Mouse (Mus musculus): ENCODE measurements around the gene Svop. TPM values are rescaled to one million over a fixed set of nuclear protein-coding genes. Genes with fewer than 3 reads are reported as not detected.
A peak's percentile ranks its signal among the peaks of the same experiment; 100 is the strongest.

The Svop gene
- polyA plus RNA-seq, 1 experiment from 2014 or later: 17.6 TPM

GRCm38 (mm10) chr5:114045134-114045533, 46.2 kb downstream of the Svop start:
- Histone ChIP-seq H3K27me3 (ENCODE audit: control insufficient read depth, insufficient read depth, low read length) (no peaks in the 10 kb centered on the region), H3K36me3 (ENCODE audit: control insufficient read depth, insufficient read depth, low read length) (no peaks in the 10 kb centered on the region), H3K9me3 (ENCODE audit: control insufficient read depth, low read length) (no peaks in the 10 kb centered on the region), H3K4me2 (ENCODE audit: low read depth, low read length, severe bottlenecking) (no peak overlapping the region), H3K27ac (ENCODE audit: low read depth, low read length) (no peak overlapping the region), H3K4me3 (ENCODE audit: low read depth, low read length) (no peak overlapping the region), H3K9ac (ENCODE audit: low read length) (no peak overlapping the region), H3K4me1 (replicated peaks; ENCODE audit: control insufficient read depth, insufficient read depth, low read length) (peaks cover 10% of the 10 kb centered on the region)
- ATAC-seq (replicated peaks; ENCODE audit: low FRiP score) (no peak), DNase-seq (ENCODE audit: low spot score) (no peak)
- 81% methylated on average over 1 of the region's 1 CpGs for WGBS

GRCm38 (mm10) chr5:114043800-114044199, 47.6 kb downstream of the Svop start:
- 86% methylated on average over 4 of the region's 4 CpGs for WGBS
- Histone ChIP-seq H3K4me1 (replicated peaks; ENCODE audit: control insufficient read depth, insufficient read depth, low read length) (peaks cover 10% of the 10 kb centered on the region), H3K36me3 (ENCODE audit: control insufficient read depth, insufficient read depth, low read length) (no peaks in the 10 kb centered on the region), H3K4me3 (ENCODE audit: low read depth, low read length) (no peak overlapping the region), H3K9me3 (ENCODE audit: control insufficient read depth, low read length) (no peaks in the 10 kb centered on the region), H3K9ac (ENCODE audit: low read length) (no peak overlapping the region), H3K27me3 (ENCODE audit: control insufficient read depth, insufficient read depth, low read length) (no peaks in the 10 kb centered on the region), H3K4me2 (ENCODE audit: low read depth, low read length, severe bottlenecking) (no peak overlapping the region), H3K27ac (ENCODE audit: low read depth, low read length) (no peak overlapping the region)
- no peak for ATAC-seq (replicated peaks; ENCODE audit: low FRiP score)
- no peak for DNase-seq (ENCODE audit: low spot score)

- Histone ChIP-seq H3K4me2 (ENCODE audit: low read depth, low read length, severe bottlenecking) (peak overlapping the region; percentile 27; the same call in 1 of the 2 replicates), H3K9me3 (ENCODE audit: control insufficient read depth, low read length) (no peaks in the 10 kb centered on the region), H3K9ac (ENCODE audit: low read length) (no peak overlapping the region), H3K27me3 (ENCODE audit: control insufficient read depth, insufficient read depth, low read length) (no peaks in the 10 kb centered on the region), H3K4me1 (replicated peaks; ENCODE audit: control insufficient read depth, insufficient read depth, low read length) (peaks cover 10% of the 10 kb centered on the region), H3K27ac (ENCODE audit: low read depth, low read length) (no peak overlapping the region), H3K4me3 (ENCODE audit: low read depth, low read length) (no peak overlapping the region), H3K36me3 (ENCODE audit: control insufficient read depth, insufficient read depth, low read length) (no peaks in the 10 kb centered on the region)
- WGBS: 23% methylated on average over 15 of the region's 15 CpGs
- DNase-seq (ENCODE audit: low spot score) (peak; percentile 63), ATAC-seq (replicated peaks; ENCODE audit: low FRiP score) (no peak)
Measured at GRCm38 (mm10) chr5:114041327-114041930, 49.9 kb downstream of the Svop start.

GRCm38 (mm10) chr5:114040911-114041310, 50.5 kb downstream of the Svop start:
- Histone ChIP-seq H3K4me2 (ENCODE audit: low read depth, low read length, severe bottlenecking) (no peak overlapping the region), H3K4me3 (ENCODE audit: low read depth, low read length) (no peak overlapping the region), H3K27me3 (ENCODE audit: control insufficient read depth, insufficient read depth, low read length) (no peaks in the 10 kb centered on the region), H3K4me1 (replicated peaks; ENCODE audit: control insufficient read depth, insufficient read depth, low read length) (peaks cover 10% of the 10 kb centered on the region), H3K27ac (ENCODE audit: low read depth, low read length) (no peak overlapping the region), H3K36me3 (ENCODE audit: control insufficient read depth, insufficient read depth, low read length) (no peaks in the 10 kb centered on the region), H3K9me3 (ENCODE audit: control insufficient read depth, low read length) (no peaks in the 10 kb centered on the region), H3K9ac (ENCODE audit: low read length) (no peak overlapping the region)
- DNase-seq (ENCODE audit: low spot score): no peak
- 66% methylated on average over 1 of the region's 1 CpGs for WGBS
- no peak for ATAC-seq (replicated peaks; ENCODE audit: low FRiP score)

- Histone ChIP-seq H3K4me3 (ENCODE audit: low read depth, low read length) (no peak overlapping the region), H3K27ac (ENCODE audit: low read depth, low read length) (peak overlapping the region; percentile 31; the same call in 1 of the 2 replicates), H3K9ac (ENCODE audit: low read length) (no peak overlapping the region), H3K27me3 (ENCODE audit: control insufficient read depth, insufficient read depth, low read length) (no peaks in the 10 kb centered on the region), H3K4me2 (ENCODE audit: low read depth, low read length, severe bottlenecking) (no peak overlapping the region), H3K4me1 (replicated peaks; ENCODE audit: control insufficient read depth, insufficient read depth, low read length) (peaks cover 12% of the 10 kb centered on the region), H3K9me3 (ENCODE audit: control insufficient read depth, low read length) (no peaks in the 10 kb centered on the region), H3K36me3 (ENCODE audit: control insufficient read depth, insufficient read depth, low read length) (no peaks in the 10 kb centered on the region)
- DNase-seq (ENCODE audit: low spot score): no peak
- ATAC-seq (replicated peaks; ENCODE audit: low FRiP score): 0 out of 2 replicates have a peak, but pooled peaks have one; percentile 36
- WGBS: 8% methylated on average over 8 of the region's 8 CpGs
Measured at GRCm38 (mm10) chr5:114040508-114040907, 50.9 kb downstream of the Svop start.

GRCm38 (mm10) chr5:114035111-114035510, 56.3 kb downstream of the Svop start:
- H3K27ac ChIP-seq (ENCODE audit: low read depth, low read length): no peak overlapping the region
- WGBS: 51% methylated on average over 10 of the region's 10 CpGs
- no peak for DNase-seq (ENCODE audit: low spot score)

GRCm38 (mm10) chr5:114034393-114034792, 57.0 kb downstream of the Svop start:
- no peaks in the 10 kb centered on the region for H3K36me3 ChIP-seq (ENCODE audit: control insufficient read depth, insufficient read depth, low read length)
- H3K4me1 ChIP-seq (replicated peaks; ENCODE audit: control insufficient read depth, insufficient read depth, low read length): 0 out of 2 replicates have a peak, but pooled peaks cover 2% of the 10 kb centered on the region
- ATAC-seq (replicated peaks; ENCODE audit: low FRiP score) (no peak), DNase-seq (ENCODE audit: low spot score) (no peak)
- H3K9me3 ChIP-seq (ENCODE audit: control insufficient read depth, low read length): no peaks in the 10 kb centered on the region
- H3K9ac ChIP-seq (ENCODE audit: low read length): no peak overlapping the region
- no peak overlapping the region for H3K4me2 ChIP-seq (ENCODE audit: low read depth, low read length, severe bottlenecking)
- WGBS: 90% methylated on average over 7 of the region's 7 CpGs
- H3K27me3 ChIP-seq (ENCODE audit: control insufficient read depth, insufficient read depth, low read length): no peaks in the 10 kb centered on the region
- no peak overlapping the region for H3K27ac ChIP-seq (ENCODE audit: low read depth, low read length)
- H3K4me3 ChIP-seq (ENCODE audit: low read depth, low read length): no peak overlapping the region

More at GRCm38 (mm10) chr5:114035111-114035510, 56.3 kb downstream of the Svop start:
- Histone ChIP-seq H3K4me2 (ENCODE audit: low read depth, low read length, severe bottlenecking) (no peak overlapping the region), H3K4me1 (replicated peaks; ENCODE audit: control insufficient read depth, insufficient read depth, low read length) (0 out of 2 replicates have a peak, but pooled peaks cover 2% of the 10 kb centered on the region), H3K9ac (ENCODE audit: low read length) (no peak overlapping the region), H3K36me3 (ENCODE audit: control insufficient read depth, insufficient read depth, low read length) (no peaks in the 10 kb centered on the region), H3K27me3 (ENCODE audit: control insufficient read depth, insufficient read depth, low read length) (no peaks in the 10 kb centered on the region), H3K4me3 (ENCODE audit: low read depth, low read length) (no peak overlapping the region), H3K9me3 (ENCODE audit: control insufficient read depth, low read length) (no peaks in the 10 kb centered on the region)
- no peak for ATAC-seq (replicated peaks; ENCODE audit: low FRiP score)

GRCm38 (mm10) chr5:114032161-114032763, 59.1 kb downstream of the Svop start:
- no peaks in the 10 kb centered on the region for H3K9me3 ChIP-seq (ENCODE audit: control insufficient read depth, low read length)
- 83% methylated on average over 3 of the region's 3 CpGs for WGBS
- H3K27me3 ChIP-seq (ENCODE audit: control insufficient read depth, insufficient read depth, low read length): no peaks in the 10 kb centered on the region
- no peak overlapping the region for H3K27ac ChIP-seq (ENCODE audit: low read depth, low read length)
- no peak overlapping the region for H3K4me3 ChIP-seq (ENCODE audit: low read depth, low read length)
- 0 out of 2 replicates have a peak, but pooled peaks cover 2% of the 10 kb centered on the region for H3K4me1 ChIP-seq (replicated peaks; ENCODE audit: control insufficient read depth, insufficient read depth, low read length)
- no peak overlapping the region for H3K4me2 ChIP-seq (ENCODE audit: low read depth, low read length, severe bottlenecking)
- no peak overlapping the region for H3K9ac ChIP-seq (ENCODE audit: low read length)
- no peak for ATAC-seq (replicated peaks; ENCODE audit: low FRiP score)
- H3K36me3 ChIP-seq (ENCODE audit: control insufficient read depth, insufficient read depth, low read length): no peaks in the 10 kb centered on the region
- no peak for DNase-seq (ENCODE audit: low spot score)

- H3K4me3 ChIP-seq (ENCODE audit: low read depth, low read length): no peak overlapping the region
- ATAC-seq (replicated peaks; ENCODE audit: low FRiP score) (no peak), DNase-seq (ENCODE audit: low spot score) (no peak)
- H3K27me3 ChIP-seq (ENCODE audit: control insufficient read depth, insufficient read depth, low read length): no peaks in the 10 kb centered on the region
- H3K9me3 ChIP-seq (ENCODE audit: control insufficient read depth, low read length): no peaks in the 10 kb centered on the region
- no peak overlapping the region for H3K27ac ChIP-seq (ENCODE audit: low read depth, low read length)
- WGBS: 92% methylated on average over 12 of the region's 12 CpGs
- H3K36me3 ChIP-seq (ENCODE audit: control insufficient read depth, insufficient read depth, low read length): no peaks in the 10 kb centered on the region
- H3K4me1 ChIP-seq (replicated peaks; ENCODE audit: control insufficient read depth, insufficient read depth, low read length): no peaks in the 10 kb centered on the region
- H3K4me2 ChIP-seq (ENCODE audit: low read depth, low read length, severe bottlenecking): no peak overlapping the region
- H3K9ac ChIP-seq (ENCODE audit: low read length): no peak overlapping the region
Measured at GRCm38 (mm10) chr5:114030652-114031051, 60.7 kb downstream of the Svop start.
